Mouse (Mus musculus) forebrain, embryonic 13.5 days (tissue): Measurements from ENCODE around the gene Blvra. TPM values are rescaled to one million over a fixed set of nuclear protein-coding genes. Genes with fewer than 3 reads are reported as not detected.
A peak's percentile ranks its signal among the peaks of the same experiment; 100 is the strongest.
"Not testable (repeated sequence)": the region's sequence is repeated elsewhere in the genome, so short reads cannot be mapped to it uniquely, and the experiment has no call there.

Experiments used
- ATAC-seq: fragments of 200-750 bp; cut with Nextera tagmentation; 2 replicates; pipeline ENCODE4 v1.8.0; 2017
- H3K27ac ChIP-seq: fragments of 300-500 bp; sonication (generic); 2 replicates; pipeline ENCODE4 v1.5.1; 2015; ENCODE audit warnings: inconsistent platforms, mild to moderate bottlenecking, moderate library complexity
- H3K27me3 ChIP-seq: fragments of 300-500 bp; sonication (generic); 2 replicates; pipeline ENCODE4 v1.6.1; 2015; ENCODE audit warnings: mild to moderate bottlenecking, inconsistent platforms
- H3K36me3 ChIP-seq: fragments of 300-500 bp; sonication (generic); 2 replicates; pipeline ENCODE4 v1.6.1; 2015; ENCODE audit warnings: mild to moderate bottlenecking, inconsistent platforms; ENCODE audit not compliant: poor library complexity, severe bottlenecking
- H3K4me1 ChIP-seq: fragments of 300-500 bp; sonication (generic); 2 replicates; pipeline ENCODE4 v1.6.1; 2015; ENCODE audit warnings: inconsistent platforms
- H3K4me2 ChIP-seq: fragments of 300-500 bp; sonication (generic); 2 replicates; pipeline ENCODE4 v1.6.1; 2015; ENCODE audit warnings: inconsistent platforms, mild to moderate bottlenecking, moderate library complexity
- H3K4me3 ChIP-seq: fragments of 300-500 bp; sonication (generic); 2 replicates; pipeline ENCODE4 v1.5.1; 2015; ENCODE audit warnings: mild to moderate bottlenecking, inconsistent platforms
- H3K9ac ChIP-seq: fragments of 300-500 bp; sonication (generic); 2 replicates; pipeline ENCODE4 v1.6.1; 2015; ENCODE audit warnings: mild to moderate bottlenecking, inconsistent platforms
- H3K9me3 ChIP-seq: fragments of 300-500 bp; sonication (generic); replicated peaks from 2 replicates; pipeline ENCODE4 v1.6.1; 2016; ENCODE audit warnings: inconsistent platforms
- WGBS: fragments of 180-500 bp; shearing (Covaris S2); methylation state at CpG from one replicate; pipeline ENCODE4 v1.1.7; 2015; 5-methylcytosine and 5-hydroxymethylcytosine counted together
- polyA plus RNA-seq: library from polyadenylated mRNA; unstranded; fragments of >200 nt; fragmentation: Nextera tagmentation; extraction: Ambion mirVana; gene quantifications from 2 replicates; pipeline ENCODE4 v1.2.1, GENCODE M21; 2015

The Blvra gene
- polyA plus RNA-seq, 1 experiment from 2014 or later = 24.1 TPM

- Histone ChIP-seq H3K36me3 (0 out of 2 replicates have a peak, but pooled peaks cover 3% of the 10 kb centered on the region), H3K9me3 (no peaks in the 10 kb centered on the region), H3K9ac (no peak overlapping the region), H3K4me1 (no peaks in the 10 kb centered on the region), H3K4me3 (no peak overlapping the region), H3K27ac (no peak overlapping the region), H3K4me2 (no peak overlapping the region), H3K27me3 (no peaks in the 10 kb centered on the region)
- 92% methylated on average over 5 of the region's 5 CpGs for WGBS
- no peak for ATAC-seq
These were observed 15.8 kb downstream of the Blvra start for GRCm38 (mm10) chr2:127086235-127086634.

GRCm38 (mm10) chr2:127090151-127090550, 19.7 kb downstream of the Blvra start:
- not testable (repeated sequence) for H3K27ac ChIP-seq, H3K27me3 ChIP-seq, H3K4me1 ChIP-seq, ATAC-seq, H3K9ac ChIP-seq, H3K4me3 ChIP-seq, H3K4me2 ChIP-seq, H3K9me3 ChIP-seq, H3K36me3 ChIP-seq

- WGBS = 77% methylated on average over 8 of the region's 8 CpGs
- Histone ChIP-seq H3K4me2 (no peak overlapping the region), H3K9me3 (no peaks in the 10 kb centered on the region), H3K9ac (no peak overlapping the region), H3K36me3 (0 out of 2 replicates have a peak, but pooled peaks cover 3% of the 10 kb centered on the region), H3K4me3 (no peak overlapping the region), H3K27me3 (no peaks in the 10 kb centered on the region), H3K4me1 (no peaks in the 10 kb centered on the region), H3K27ac (no peak overlapping the region)
- no peak for ATAC-seq
These were observed 21.5 kb downstream of the Blvra start for GRCm38 (mm10) chr2:127092000-127092399.

GRCm38 (mm10) chr2:127108986-127109385, 38.5 kb downstream of the Blvra start:
- Histone ChIP-seq H3K36me3 (peaks cover 97% of the 10 kb centered on the region), H3K4me2 (no peak overlapping the region), H3K27me3 (no peaks in the 10 kb centered on the region), H3K4me3 (no peak overlapping the region), H3K4me1 (no peaks in the 10 kb centered on the region), H3K9me3 (no peaks in the 10 kb centered on the region), H3K27ac (no peak overlapping the region), H3K9ac (no peak overlapping the region)
- ATAC-seq = no peak
- WGBS = 93% methylated on average over 4 of the region's 4 CpGs

GRCm38 (mm10) chr2:127121591-127122235, 51.2 kb downstream of the Blvra start:
- 89% methylated on average over 8 of the region's 8 CpGs for WGBS
- no peak overlapping the region for H3K9ac ChIP-seq
- H3K4me3 ChIP-seq = no peak overlapping the region
- no peak for ATAC-seq
- no peaks in the 10 kb centered on the region for H3K9me3 ChIP-seq
- H3K27ac ChIP-seq = no peak overlapping the region
- H3K36me3 ChIP-seq = peaks cover 94% of the 10 kb centered on the region
- H3K4me2 ChIP-seq = no peak overlapping the region
- no peaks in the 10 kb centered on the region for H3K4me1 ChIP-seq
- H3K27me3 ChIP-seq = no peaks in the 10 kb centered on the region

- H3K9ac ChIP-seq = no peak overlapping the region
- no peak overlapping the region for H3K4me2 ChIP-seq
- H3K27ac ChIP-seq = no peak overlapping the region
- no peaks in the 10 kb centered on the region for H3K27me3 ChIP-seq
- no peak for ATAC-seq
- no peaks in the 10 kb centered on the region for H3K9me3 ChIP-seq
- H3K4me1 ChIP-seq = peaks cover 24% of the 10 kb centered on the region
- WGBS = 87% methylated on average over 5 of the region's 5 CpGs
- peaks cover 43% of the 10 kb centered on the region for H3K36me3 ChIP-seq
- H3K4me3 ChIP-seq = no peak overlapping the region
These were observed 58.5 kb downstream of the Blvra start for GRCm38 (mm10) chr2:127128926-127129325.

- WGBS = 80% methylated on average over 8 of the region's 8 CpGs
- H3K9me3 ChIP-seq = no peaks in the 10 kb centered on the region
- peak overlapping the region; percentile 63 for H3K4me2 ChIP-seq
- H3K27ac ChIP-seq = no peak overlapping the region
- ATAC-seq = no peak
- H3K27me3 ChIP-seq = no peaks in the 10 kb centered on the region
- peaks cover 18% of the 10 kb centered on the region for H3K36me3 ChIP-seq
- H3K4me1 ChIP-seq = peaks cover 35% of the 10 kb centered on the region
- no peak overlapping the region for H3K4me3 ChIP-seq
- no peak overlapping the region for H3K9ac ChIP-seq
These were observed 60.9 kb downstream of the Blvra start for GRCm38 (mm10) chr2:127131353-127131752.

GRCm38 (mm10) chr2:127133621-127134461, 63.4 kb downstream of the Blvra start, which contains the start of gene Ncaph:
TSS of gene Ncaph (minus strand) at chr2:127133954.
- Histone ChIP-seq H3K4me3 (peak within 1 kb of the TSS; percentile 63), H3K9ac (peak within 1 kb of the TSS; percentile 73), H3K9me3 (no peaks in the 10 kb centered on the region), H3K4me2 (peak within 1 kb of the TSS; percentile 63), H3K36me3 (peaks cover 6% of the 10 kb centered on the region; the same call in 1 of the 2 replicates), H3K27ac (peak within 1 kb of the TSS; percentile 68), H3K4me1 (peaks cover 54% of the 10 kb centered on the region), H3K27me3 (no peaks in the 10 kb centered on the region)
- peak; percentile 89 for ATAC-seq
- 1% methylated on average over 57 of the region's 57 CpGs for WGBS

- H3K27ac ChIP-seq, H3K9me3 ChIP-seq, ATAC-seq, H3K4me3 ChIP-seq, H3K4me2 ChIP-seq, H3K27me3 ChIP-seq, H3K9ac ChIP-seq: not testable (repeated sequence)
- H3K36me3 ChIP-seq = peaks cover 14% of the 10 kb centered on the region
- 57% methylated on average over 3 of the region's 3 CpGs for WGBS
- H3K4me1 ChIP-seq = peaks cover 54% of the 10 kb centered on the region
These were observed 64.8 kb downstream of the Blvra start for GRCm38 (mm10) chr2:127135255-127135654.

- Histone ChIP-seq H3K4me2 (peak overlapping the region; percentile 27), H3K27me3 (no peaks in the 10 kb centered on the region), H3K4me1 (peaks cover 47% of the 10 kb centered on the region), H3K4me3 (no peak overlapping the region), H3K9me3 (0 out of 2 replicates have a peak, but pooled peaks cover 3% of the 10 kb centered on the region), H3K36me3 (peaks cover 23% of the 10 kb centered on the region), H3K9ac (no peak overlapping the region), H3K27ac (peak overlapping the region; percentile 79)
- ATAC-seq = peak; percentile 59
- 6% methylated on average over 5 of the region's 5 CpGs for WGBS
These were observed 66.5 kb downstream of the Blvra start for GRCm38 (mm10) chr2:127136979-127137378.

- no peak for ATAC-seq
- Histone ChIP-seq H3K4me1 (peaks cover 47% of the 10 kb centered on the region), H3K36me3 (peaks cover 23% of the 10 kb centered on the region), H3K9ac (no peak overlapping the region), H3K4me3 (no peak overlapping the region), H3K9me3 (0 out of 2 replicates have a peak, but pooled peaks cover 3% of the 10 kb centered on the region), H3K4me2 (no peak overlapping the region), H3K27ac (peak overlapping the region; percentile 61), H3K27me3 (no peaks in the 10 kb centered on the region)
- 79% methylated on average over 10 of the region's 10 CpGs for WGBS
These were observed 67.5 kb downstream of the Blvra start for GRCm38 (mm10) chr2:127137838-127138420.

GRCm38 (mm10) chr2:127138449-127138848, 68.0 kb downstream of the Blvra start:
- no peak for ATAC-seq
- H3K4me3 ChIP-seq = no peak overlapping the region
- H3K27ac ChIP-seq = no peak overlapping the region
- 96% methylated on average over 4 of the region's 4 CpGs for WGBS
- peaks cover 45% of the 10 kb centered on the region for H3K4me1 ChIP-seq
- peaks cover 23% of the 10 kb centered on the region for H3K36me3 ChIP-seq
- 0 out of 2 replicates have a peak, but pooled peaks cover 3% of the 10 kb centered on the region for H3K9me3 ChIP-seq
- no peaks in the 10 kb centered on the region for H3K27me3 ChIP-seq
- no peak overlapping the region for H3K9ac ChIP-seq
- H3K4me2 ChIP-seq = no peak overlapping the region
